Mouse (Mus musculus) hindbrain, embryonic 15.5 days (tissue): ENCODE data around the gene Adgrv1. TPM values are rescaled to one million over a fixed set of nuclear protein-coding genes. Genes with fewer than 3 reads are reported as not detected.

ENCODE experiments used
- ATAC-seq: fragments of 200-750 bp; cut with Nextera tagmentation; 2 replicates; pipeline ENCODE4 v1.8.0; 2017; ENCODE audit warnings: low read depth, moderate number of reproducible peaks, moderate TSS enrichment; ENCODE audit not compliant: low FRiP score
- H3K27ac ChIP-seq: fragments of 300-500 bp; sonication (generic); replicated peaks from 2 replicates; pipeline ENCODE4 v1.5.1; 2015; ENCODE audit warnings: mild to moderate bottlenecking, inconsistent platforms
- H3K27me3 ChIP-seq: fragments of 300-500 bp; sonication (generic); 2 replicates; pipeline ENCODE4 v1.6.1; 2015; ENCODE audit warnings: control low read depth, inconsistent platforms
- H3K36me3 ChIP-seq: fragments of 300-500 bp; sonication (generic); 2 replicates; pipeline ENCODE4 v1.6.1; 2015; ENCODE audit warnings: control low read depth, inconsistent platforms
- H3K4me1 ChIP-seq: fragments of 300-500 bp; sonication (generic); replicated peaks from 2 replicates; pipeline ENCODE4 v1.6.1; 2015; ENCODE audit warnings: control low read depth, inconsistent platforms
- H3K4me2 ChIP-seq: fragments of 300-500 bp; sonication (generic); 2 replicates; pipeline ENCODE4 v1.6.1; 2015; ENCODE audit warnings: moderate library complexity, mild to moderate bottlenecking, inconsistent platforms
- H3K4me3 ChIP-seq: fragments of 300-500 bp; sonication (generic); 2 replicates; pipeline ENCODE4 v1.5.1; 2015; ENCODE audit warnings: mild to moderate bottlenecking, inconsistent platforms
- H3K9ac ChIP-seq: fragments of 300-500 bp; sonication (generic); 2 replicates; pipeline ENCODE4 v1.6.1; 2015; ENCODE audit warnings: inconsistent platforms
- H3K9me3 ChIP-seq: fragments of 300-500 bp; sonication (generic); 2 replicates; pipeline ENCODE4 v1.6.1; 2016; ENCODE audit warnings: control low read depth, inconsistent platforms
- WGBS: fragments of 180-500 bp; shearing (Covaris S2); methylation state at CpG from one replicate; pipeline ENCODE4 v1.1.7; 2015; 5-methylcytosine and 5-hydroxymethylcytosine counted together
- polyA plus RNA-seq: library from polyadenylated mRNA; unstranded; fragments of >200 nt; fragmentation: Nextera tagmentation; extraction: Ambion mirVana; gene quantifications from 2 replicates; pipeline ENCODE4 v1.2.1, GENCODE M21; 2015

Adgrv1 gene
- polyA plus RNA-seq, 1 experiment from 2014 or later, result 10.6 TPM

GRCm38 (mm10) chr13:81352296-81352695 lies 280.7 kb downstream of the Adgrv1 start:
- no peaks in the 10 kb centered on the region for H3K9me3 ChIP-seq
- ATAC-seq, result no peak
- H3K36me3 ChIP-seq, result no peaks in the 10 kb centered on the region
- H3K27me3 ChIP-seq, result no peaks in the 10 kb centered on the region
- WGBS, result 76% methylated on average over 11 of the region's 11 CpGs
- H3K4me3 ChIP-seq, result no peak overlapping the region
- H3K27ac ChIP-seq, result no peak overlapping the region
- H3K4me2 ChIP-seq, result no peak overlapping the region
- no peak overlapping the region for H3K9ac ChIP-seq
- no peaks in the 10 kb centered on the region for H3K4me1 ChIP-seq

- no peaks in the 10 kb centered on the region for H3K9me3 ChIP-seq
- no peak overlapping the region for H3K9ac ChIP-seq
- H3K4me2 ChIP-seq, result 0 out of 2 replicates have a peak overlapping the region, but pooled peaks have one; percentile 1
- no peak for ATAC-seq
- WGBS, result 73% methylated on average over 14 of the region's 14 CpGs
- no peak overlapping the region for H3K4me3 ChIP-seq
- H3K4me1 ChIP-seq, result no peaks in the 10 kb centered on the region
- H3K27me3 ChIP-seq, result no peaks in the 10 kb centered on the region
- H3K27ac ChIP-seq, result peak overlapping the region; percentile 63; the same call in 1 of the 2 replicates
- H3K36me3 ChIP-seq, result no peaks in the 10 kb centered on the region
Observed at GRCm38 (mm10) chr13:81351462-81352155, 281.3 kb downstream of the Adgrv1 start.

GRCm38 (mm10) chr13:81347261-81347980 lies 285.5 kb downstream of the Adgrv1 start:
- Histone ChIP-seq H3K4me1 (no peaks in the 10 kb centered on the region), H3K4me3 (no peak overlapping the region), H3K27ac (no peak overlapping the region), H3K9me3 (no peaks in the 10 kb centered on the region), H3K9ac (no peak overlapping the region), H3K27me3 (no peaks in the 10 kb centered on the region), H3K36me3 (no peaks in the 10 kb centered on the region), H3K4me2 (no peak overlapping the region)
- WGBS, result 90% methylated on average over 15 of the region's 15 CpGs
- no peak for ATAC-seq

- Histone ChIP-seq H3K4me3 (no peak overlapping the region), H3K27ac (no peak overlapping the region), H3K4me1 (no peaks in the 10 kb centered on the region), H3K36me3 (no peaks in the 10 kb centered on the region), H3K9me3 (no peaks in the 10 kb centered on the region), H3K4me2 (no peak overlapping the region), H3K9ac (no peak overlapping the region), H3K27me3 (no peaks in the 10 kb centered on the region)
- WGBS, result 90% methylated on average over 2 of the region's 2 CpGs
- ATAC-seq, result no peak
Observed at GRCm38 (mm10) chr13:81342987-81343596, 289.9 kb downstream of the Adgrv1 start.

- ATAC-seq, result no peak
- Histone ChIP-seq H3K4me3 (no peak overlapping the region), H3K4me1 (no peaks in the 10 kb centered on the region), H3K9ac (no peak overlapping the region), H3K27me3 (no peaks in the 10 kb centered on the region), H3K27ac (no peak overlapping the region), H3K4me2 (no peak overlapping the region), H3K36me3 (no peaks in the 10 kb centered on the region), H3K9me3 (no peaks in the 10 kb centered on the region)
- 88% methylated on average over 1 of the region's 1 CpGs for WGBS
Observed at GRCm38 (mm10) chr13:81335241-81335640, 297.7 kb downstream of the Adgrv1 start.

- 62% methylated on average over 3 of the region's 3 CpGs for WGBS
- Histone ChIP-seq H3K4me2 (no peak overlapping the region), H3K9ac (no peak overlapping the region), H3K36me3 (no peaks in the 10 kb centered on the region), H3K27ac (no peak overlapping the region), H3K9me3 (no peaks in the 10 kb centered on the region), H3K27me3 (no peaks in the 10 kb centered on the region), H3K4me1 (no peaks in the 10 kb centered on the region), H3K4me3 (no peak overlapping the region)
- ATAC-seq, result no peak
Observed at GRCm38 (mm10) chr13:81332018-81332417, 300.9 kb downstream of the Adgrv1 start.

- Histone ChIP-seq H3K36me3 (no peaks in the 10 kb centered on the region), H3K9ac (no peak overlapping the region), H3K4me1 (no peaks in the 10 kb centered on the region), H3K4me3 (no peak overlapping the region), H3K4me2 (no peak overlapping the region), H3K27ac (no peak overlapping the region), H3K9me3 (no peaks in the 10 kb centered on the region), H3K27me3 (no peaks in the 10 kb centered on the region)
- 89% methylated on average over 5 of the region's 5 CpGs for WGBS
- no peak for ATAC-seq
Observed at GRCm38 (mm10) chr13:81329762-81330161, 303.2 kb downstream of the Adgrv1 start.

- ATAC-seq, result no peak
- no peaks in the 10 kb centered on the region for H3K27me3 ChIP-seq
- no peaks in the 10 kb centered on the region for H3K4me1 ChIP-seq
- no peak overlapping the region for H3K4me2 ChIP-seq
- no peak overlapping the region for H3K27ac ChIP-seq
- H3K36me3 ChIP-seq, result no peaks in the 10 kb centered on the region
- H3K9ac ChIP-seq, result no peak overlapping the region
- no peak overlapping the region for H3K4me3 ChIP-seq
- no peaks in the 10 kb centered on the region for H3K9me3 ChIP-seq
- 95% methylated on average over 1 of the region's 1 CpGs for WGBS
Observed at GRCm38 (mm10) chr13:81328181-81328580, 304.8 kb downstream of the Adgrv1 start.

GRCm38 (mm10) chr13:81325606-81326215 lies 307.2 kb downstream of the Adgrv1 start:
- Histone ChIP-seq H3K4me3 (no peak overlapping the region), H3K9me3 (no peaks in the 10 kb centered on the region), H3K36me3 (no peaks in the 10 kb centered on the region), H3K27ac (no peak overlapping the region), H3K9ac (no peak overlapping the region), H3K27me3 (no peaks in the 10 kb centered on the region), H3K4me2 (no peak overlapping the region), H3K4me1 (no peaks in the 10 kb centered on the region)
- WGBS, result 91% methylated on average over 2 of the region's 2 CpGs
- no peak for ATAC-seq

GRCm38 (mm10) chr13:81323546-81324316 lies 309.2 kb downstream of the Adgrv1 start:
- no peak overlapping the region for H3K9ac ChIP-seq
- no peaks in the 10 kb centered on the region for H3K9me3 ChIP-seq
- no peaks in the 10 kb centered on the region for H3K4me1 ChIP-seq
- no peak for ATAC-seq
- 94% methylated on average over 3 of the region's 3 CpGs for WGBS
- H3K36me3 ChIP-seq, result no peaks in the 10 kb centered on the region
- no peak overlapping the region for H3K27ac ChIP-seq
- H3K27me3 ChIP-seq, result no peaks in the 10 kb centered on the region
- H3K4me3 ChIP-seq, result no peak overlapping the region
- no peak overlapping the region for H3K4me2 ChIP-seq

- Histone ChIP-seq H3K4me2 (no peak overlapping the region), H3K27ac (no peak overlapping the region), H3K4me1 (0 out of 2 replicates have a peak, but pooled peaks cover 3% of the 10 kb centered on the region), H3K36me3 (no peaks in the 10 kb centered on the region), H3K9ac (no peak overlapping the region), H3K9me3 (no peaks in the 10 kb centered on the region), H3K27me3 (no peaks in the 10 kb centered on the region), H3K4me3 (no peak overlapping the region)
- no peak for ATAC-seq
- WGBS, result 81% methylated on average over 4 of the region's 4 CpGs
Observed at GRCm38 (mm10) chr13:81316581-81316980, 316.4 kb downstream of the Adgrv1 start.
